In the genomic region with DNA sequence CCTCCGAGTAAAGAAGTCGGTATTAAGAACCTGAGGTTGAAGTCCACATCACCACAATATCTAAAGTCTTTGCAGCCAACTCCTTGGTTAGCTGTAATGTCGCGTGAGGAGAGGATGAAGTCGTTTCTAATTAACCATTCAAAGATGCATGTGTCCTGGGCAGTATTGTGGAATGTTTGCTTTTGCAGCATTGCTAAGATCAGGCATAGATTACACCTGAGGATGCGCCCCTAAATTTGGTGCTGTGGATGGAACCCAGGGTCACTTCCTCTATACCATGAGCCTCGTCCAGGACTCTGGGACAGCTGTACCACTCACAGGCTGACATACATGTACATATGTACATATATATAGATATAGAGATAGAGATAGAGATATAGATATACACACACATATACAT, we compare ENCODE assay signal across 9 mouse cellular contexts. TPM values are rescaled to one million over a fixed set of nuclear protein-coding genes. Genes with fewer than 3 reads are reported as not detected.
A peak's percentile ranks its signal among the peaks of the same experiment; 100 is the strongest.
DNase-seq lines count a peak whose midpoint lies in the region; ATAC-seq and TF ChIP-seq lines count a peak whose summit lies in the region.
"Had no signal": no experiment of that assay in that cellular context is flagged by ENCODE, and none has a peak within 500 bp of the region (broad histone marks: within the 10 kb centered on the region; RNA-seq: fewer than 3 reads in every experiment).

No protein-coding gene starts in this region.

- no peaks in the 10 kb centered on the region for H3K27me3 ChIP-seq in heart, embryonic 12.5 days (replicated peaks)
- no peaks in the 10 kb centered on the region for H3K27me3 ChIP-seq in heart, postnatal 0 days (ENCODE audit: control insufficient read depth, insufficient read depth, low read length)

- no peak for ATAC-seq in heart, embryonic 12.5 days (ENCODE audit: insufficient number of reproducible peaks, low FRiP score)
- ATAC-seq in heart, postnatal 0 days (ENCODE audit: insufficient read depth, low read depth): no peak

- peaks cover 7% of the 10 kb centered on the region for H3K9me3 ChIP-seq in heart, embryonic 12.5 days (replicated peaks)
- H3K9me3 ChIP-seq in ES-E14 (ENCODE audit: control insufficient read depth, insufficient read depth, low read depth, low read length): no peaks in the 10 kb centered on the region
- peaks cover 5% of the 10 kb centered on the region; the same call in 1 of the 2 replicates for H3K9me3 ChIP-seq in heart, postnatal 0 days (replicated peaks; ENCODE audit: control insufficient read depth, low read length)

- no peak for TF ChIP-seq EP300 in heart, postnatal 0 days (IDR thresholded peaks at IDR 0.05; ENCODE audit: low read depth)

- H3K9ac ChIP-seq in heart, embryonic 12.5 days: peak overlapping the region; percentile 90
- H3K9ac ChIP-seq in ES-E14 (ENCODE audit: insufficient read depth, low read depth, low read length, poor library complexity, severe bottlenecking): peak overlapping the region; percentile 59; the same call in 1 of the 2 replicates
- H3K9ac ChIP-seq in heart, postnatal 0 days (replicated peaks; ENCODE audit: low read depth, low read length): peak overlapping the region; percentile 88

- no peak overlapping the region for H3K27ac ChIP-seq in heart, embryonic 12.5 days (ENCODE audit: poor library complexity, severe bottlenecking)
- H3K27ac ChIP-seq in ES-E14 (ENCODE audit: insufficient read depth, low read depth, low read length, poor library complexity, severe bottlenecking) (no peak overlapping the region), macrophage (no peak overlapping the region)
- no peak overlapping the region for H3K27ac ChIP-seq in heart, postnatal 0 days (ENCODE audit: low read depth)

- peaks cover 38% of the 10 kb centered on the region for H3K36me3 ChIP-seq in heart, embryonic 12.5 days
- peaks cover 20% of the 10 kb centered on the region for H3K36me3 ChIP-seq in ES-E14 (ENCODE audit: control insufficient read depth, insufficient read depth, low read length, poor library complexity, severe bottlenecking)
- peaks cover 38% of the 10 kb centered on the region for H3K36me3 ChIP-seq in heart, postnatal 0 days (replicated peaks; ENCODE audit: control insufficient read depth, insufficient read depth, low read length)
- peaks cover 35% of the 10 kb centered on the region for H3K36me3 ChIP-seq in macrophage (ENCODE audit: inconsistent target)

- TF ChIP-seq CTCF in heart, postnatal 0 days (IDR thresholded peaks at IDR 0.05; ENCODE audit: low read depth): no peak

- no peak for DNase-seq in heart, postnatal 36 days
- no peak for DNase-seq in ES-E14 (ENCODE audit: low read depth, low spot score)
- no peak for DNase-seq in heart, postnatal 0 days (ENCODE audit: low spot score)
- no peak for DNase-seq in frontal cortex, postnatal 14 days (ENCODE audit: low spot score in 2 of 2)
- no peak for DNase-seq in right cerebral cortex, postnatal 25 days
- no peak for DNase-seq in ovary, postnatal 36 days (ENCODE audit: low spot score)
- DNase-seq: retina, postnatal 1 day had no signal

- intact Hi-C loops in heart, postnatal 36 days (cut with DNase I): loop anchor here (5.0 kb wide), 1 partner anchor 41 kb away; a partner anchor contains a TSS

- peaks cover 12% of the 10 kb centered on the region for H3K4me1 ChIP-seq in heart, embryonic 12.5 days (replicated peaks)
- H3K4me1 ChIP-seq in ES-E14 (ENCODE audit: control insufficient read depth in 2 of 2, insufficient read depth in 2 of 2, low read length in 2 of 2, poor library complexity in 1 of 2): peaks cover 4 to 16% of the 10 kb centered on the region in 2 experiments; a peak in 3 of 4 replicates
- peaks cover 6% of the 10 kb centered on the region for H3K4me1 ChIP-seq in heart, postnatal 0 days (ENCODE audit: control insufficient read depth, insufficient read depth)

- peaks cover 27% of the 10 kb centered on the region for H3K79me2 ChIP-seq in macrophage (ENCODE audit: inconsistent target)

- WGBS in heart, embryonic 12.5 days: 40% methylated on average over 7 of the region's 7 CpGs
- 35% methylated on average over 7 of the region's 7 CpGs for WGBS in heart, postnatal 0 days
- 33% methylated on average over 6 of the region's 7 CpGs for WGBS in macrophage (ENCODE audit: missing documents)

- H3K4me3 ChIP-seq in heart, embryonic 12.5 days: peak overlapping the region; percentile 89
- H3K4me3 ChIP-seq in ES-E14 (ENCODE audit: insufficient read depth in 1 of 2, low read depth in 1 of 2, low read length in 2 of 2, poor library complexity in 1 of 2, severe bottlenecking in 1 of 2) (peak overlapping the region; percentile 97 to 99), macrophage (ENCODE audit: inconsistent target) (peak overlapping the region; percentile 41)
- peak overlapping the region; percentile 79 for H3K4me3 ChIP-seq in heart, postnatal 0 days (ENCODE audit: low read depth, low read length)

- in situ Hi-C loops in ES-E14 (cut with MboI; ENCODE audit: low sequenced_read_pairs in 2 of 2, unreplicated experiment in 2 of 2): no loop called here

- H3K4me2 ChIP-seq in heart, embryonic 12.5 days: peak overlapping the region; percentile 95
- H3K4me2 ChIP-seq in heart, postnatal 0 days (ENCODE audit: low read depth, low read length): peak overlapping the region; percentile 100

TF ChIP-seq in ES-E14, 5 proteins besides CTCF, POLR2A, EP300 and RAD21:
- TF ChIP-seq ZNF384 (IDR thresholded peaks at IDR 0.05; ENCODE audit: low read depth, low read length) (no peak), MAFK (IDR thresholded peaks at IDR 0.05; ENCODE audit: insufficient read depth, low read depth, low read length) (no peak), HCFC1 (IDR thresholded peaks at IDR 0.05; ENCODE audit: borderline replicate concordance, insufficient read depth, low read length) (no peak)

RNA-seq across cellular contexts. Expression of a gene that starts 1.9 kb away (rescaled TPM):
- 22.9 and 23.7 TPM in 2 replicates for polyA plus RNA-seq in heart, embryonic 12.5 days (2016; fragmentation: Nextera tagmentation; extraction: Ambion mirVana)
- 10 to 100 TPM; 13.8 to 14.7 TPM for total RNA-seq in heart, postnatal 36 days (2021)
- total RNA-seq in ES-E14 (2012; rRNA removed): 17.8 and 21.7 TPM in 2 replicates
- total RNA-seq in heart, postnatal 0 days (2014; rRNA removed; ENCODE audit: low replicate concordance): 14.7 and 34.4 TPM in 2 replicates
- 11.1 and 11.7 TPM in 2 replicates for polyA plus RNA-seq in heart, postnatal 0 days (2015; fragmentation: Nextera tagmentation; extraction: Ambion mirVana)
- total RNA-seq in macrophage (2018; cell fraction: chromatin; rRNA removed): 10 to 100 TPM in 4 of 26 experiments, 1 to 10 TPM in 22; 2.2 to 11.0 (median 6.7) TPM
- total RNA-seq in macrophage (2018; cell fraction: cytosol; rRNA removed): 10 to 100 TPM in 25 of 26 experiments, 1 to 10 TPM in 1; 9.7 to 17.1 (median 14.3) TPM
- 10 to 100 TPM in 8 of 26 experiments, 1 to 10 TPM in 18; 4.6 to 14.9 (median 7.5) TPM for total RNA-seq in macrophage (2018; cell fraction: nucleus; rRNA removed)
- polyA plus RNA-seq in macrophage (2018): 13.6 to 16.5 TPM (median 14.8 TPM) in 3 replicates

RNA-seq across cellular contexts. Expression of a gene that starts 40.5 kb away (rescaled TPM):
- 21.0 and 22.0 TPM in 2 replicates for polyA plus RNA-seq in heart, embryonic 12.5 days (2016; fragmentation: Nextera tagmentation; extraction: Ambion mirVana)
- total RNA-seq in heart, postnatal 36 days (2021): 10 to 100 TPM in 1 of 2 experiments, 1 to 10 TPM in 1; 7.7 to 10.3 TPM
- total RNA-seq in ES-E14 (2012; rRNA removed): 57.6 and 61.7 TPM in 2 replicates
- total RNA-seq in heart, postnatal 0 days (2014; rRNA removed; ENCODE audit: low replicate concordance): 9.0 and 31.3 TPM in 2 replicates
- polyA plus RNA-seq in heart, postnatal 0 days (2015; fragmentation: Nextera tagmentation; extraction: Ambion mirVana): 9.1 and 10.7 TPM in 2 replicates
- 1,000 to 10,000 TPM in 4 of 26 experiments, 100 to 1,000 TPM in 22; 207 to 1,734 (median 562) TPM for total RNA-seq in macrophage (2018; cell fraction: chromatin; rRNA removed)
- total RNA-seq in macrophage (2018; cell fraction: cytosol; rRNA removed): 100 to 1,000 TPM; 103 to 307 (median 139) TPM
- 100 to 1,000 TPM; 181 to 676 (median 390) TPM for total RNA-seq in macrophage (2018; cell fraction: nucleus; rRNA removed)
- 117 to 167 TPM (median 137 TPM) in 3 replicates for polyA plus RNA-seq in macrophage (2018)

RNA-seq across cellular contexts. Expression of a gene that starts 58.1 kb away (rescaled TPM):
- 14.1 and 15.5 TPM in 2 replicates for polyA plus RNA-seq in heart, embryonic 12.5 days (2016; fragmentation: Nextera tagmentation; extraction: Ambion mirVana)
- total RNA-seq in heart, postnatal 36 days (2021): 1 to 10 TPM; 5.5 to 6.5 TPM
- total RNA-seq in ES-E14 (2012; rRNA removed): 6.1 and 12.1 TPM in 2 replicates
- total RNA-seq in heart, postnatal 0 days (2014; rRNA removed; ENCODE audit: low replicate concordance): 10.2 and 16.7 TPM in 2 replicates
- polyA plus RNA-seq in heart, postnatal 0 days (2015; fragmentation: Nextera tagmentation; extraction: Ambion mirVana): 6.4 TPM in 2 replicates
- total RNA-seq in macrophage (2018; cell fraction: chromatin; rRNA removed): 10 to 100 TPM in 25 of 26 experiments, 1 to 10 TPM in 1; 7.2 to 72.3 (median 50.0) TPM
- 10 to 100 TPM in 24 of 26 experiments, 1 to 10 TPM in 2; 7.1 to 20.0 (median 15.6) TPM for total RNA-seq in macrophage (2018; cell fraction: cytosol; rRNA removed)
- 10 to 100 TPM; 14.7 to 58.3 (median 33.5) TPM for total RNA-seq in macrophage (2018; cell fraction: nucleus; rRNA removed)
- polyA plus RNA-seq in macrophage (2018): 7.5 to 23.4 TPM (median 13.9 TPM) in 3 replicates

Comparison
In these comparisons a context has a peak if more than half of its experiments do, and no peak if none do; other contexts are left out.
1. H3K4me3 ChIP-seq: peak in every context shown above with its lines; median percentile 98 in ES-E14; 89 in heart, embryonic 12.5 days; 79 in heart, postnatal 0 days; 41 in macrophage.